Mouse (Mus musculus): ENCODE measurements around the gene Atm.

The Atm gene

GRCm38 (mm10) chr9:53536558-53537320 lies at the start of gene Atm, which contains the start of gene Npat:
Atm (minus strand) TSS chr9:53536740.
Npat (plus strand) TSS chr9:53537047.
- under 1% methylated on average over 69 of the region's 69 CpGs for WGBS

- 70% methylated on average over 4 of the region's 4 CpGs for WGBS
Observed at GRCm38 (mm10) chr9:53581870-53582269, 45.3 kb upstream of the Atm start.

GRCm38 (mm10) chr9:53575721-53576120 lies 39.2 kb upstream of the Atm start:
- WGBS = 84% methylated on average over 5 of the region's 5 CpGs

GRCm38 (mm10) chr9:53572516-53573307 lies 36.2 kb upstream of the Atm start:
- WGBS = 85% methylated on average over 7 of the region's 7 CpGs

GRCm38 (mm10) chr9:53570662-53571061 lies 34.1 kb upstream of the Atm start:
- 61% methylated on average over 6 of the region's 6 CpGs for whole genome bisulfite sequencing

- under 1% methylated on average over 34 of the region's 34 CpGs for WGBS
Observed at GRCm38 (mm10) chr9:53537336-53537965, 911 bp upstream of the Atm start.

GRCm38 (mm10) chr9:53535416-53536320 lies 872 bp downstream of the Atm start:
- 13% methylated on average over 17 of the region's 17 CpGs for WGBS

- WGBS = 83% methylated on average over 9 of the region's 9 CpGs
Observed at GRCm38 (mm10) chr9:53517373-53518009, 19.0 kb downstream of the Atm start.

- WGBS = 88% methylated on average over 7 of the region's 7 CpGs
Observed at GRCm38 (mm10) chr9:53508053-53508452, 28.5 kb downstream of the Atm start.

- WGBS = 85% methylated on average over 9 of the region's 9 CpGs
Observed at GRCm38 (mm10) chr9:53472806-53473518, 63.6 kb downstream of the Atm start.

GRCm38 (mm10) chr9:53452038-53452437 lies 84.5 kb downstream of the Atm start:
- WGBS = 88% methylated on average over 2 of the region's 2 CpGs

GRCm38 (mm10) chr9:53450609-53451008 lies 85.9 kb downstream of the Atm start:
- 100% methylated on average over 1 of the region's 1 CpGs for WGBS

GRCm38 (mm10) chr9:53435830-53436570 lies 100.5 kb downstream of the Atm start:
- WGBS = 91% methylated on average over 14 of the region's 14 CpGs

- 78% methylated on average over 3 of the region's 3 CpGs for WGBS
Observed at GRCm38 (mm10) chr9:53427638-53428037, 108.9 kb downstream of the Atm start.

- 94% methylated on average over 3 of the region's 3 CpGs for WGBS
Observed at GRCm38 (mm10) chr9:53426726-53427125, 109.8 kb downstream of the Atm start.

- 70% methylated on average over 9 of the region's 9 CpGs for WGBS
Observed at GRCm38 (mm10) chr9:53422133-53422896, 114.2 kb downstream of the Atm start.

GRCm38 (mm10) chr9:53409427-53409826 lies 127.1 kb downstream of the Atm start:
- WGBS = 85% methylated on average over 3 of the region's 3 CpGs

GRCm38 (mm10) chr9:53408953-53409361 lies 127.6 kb downstream of the Atm start:
- WGBS = 81% methylated on average over 2 of the region's 2 CpGs

GRCm38 (mm10) chr9:53408548-53408947 lies 128.0 kb downstream of the Atm start:
- WGBS = 85% methylated on average over 4 of the region's 4 CpGs

Data from cerebral cortex, adult 2 months (tissue).